Mouse (Mus musculus): ENCODE results near the gene Hyou1. TPM values are rescaled to one million over a fixed set of nuclear protein-coding genes. Genes with fewer than 3 reads are reported as not detected.
A peak's percentile ranks its signal among the peaks of the same experiment; 100 is the strongest.

Hyou1 gene
- polyA plus RNA-seq, 1 experiment, result 114 TPM

GRCm38 (mm10) chr9:44378153-44378730 is 1.0 kb upstream of the Hyou1 start:
- H3K9me3 ChIP-seq (replicated peaks; ENCODE audit: control insufficient read depth, insufficient read depth, low read length, poor library complexity, severe bottlenecking), result peaks cover 5% of the 10 kb centered on the region
- H3K4me1 ChIP-seq (ENCODE audit: control insufficient read depth, insufficient read depth, low read length), result peaks cover 2% of the 10 kb centered on the region
- no peak overlapping the region for H3K27ac ChIP-seq (ENCODE audit: insufficient read depth, low read length)
- TF ChIP-seq POLR2A (IDR thresholded peaks at IDR 0.05; ENCODE audit: insufficient read depth, low read length), result no peak
- no peak for TF ChIP-seq EP300 (IDR thresholded peaks at IDR 0.05; ENCODE audit: insufficient read depth, low read depth, low read length)
- TF ChIP-seq CTCF (IDR thresholded peaks at IDR 0.05; ENCODE audit: low read depth, low read length), result no peak
- H3K27me3 ChIP-seq (ENCODE audit: control insufficient read depth, insufficient read depth, low read length, poor library complexity, severe bottlenecking), result no peaks in the 10 kb centered on the region
- peak overlapping the region; percentile 92 for H3K4me3 ChIP-seq (ENCODE audit: low read depth, low read length)
- peak overlapping the region; percentile 92 for H3K9ac ChIP-seq (ENCODE audit: low read depth, poor library complexity, severe bottlenecking)
- peaks cover 21% of the 10 kb centered on the region for H3K36me3 ChIP-seq (ENCODE audit: control insufficient read depth, insufficient read depth, low read length, poor library complexity, severe bottlenecking)

GRCm38 (mm10) chr9:44379862-44380261 is 572 bp downstream of the Hyou1 start:
- Histone ChIP-seq H3K36me3 (ENCODE audit: control insufficient read depth, insufficient read depth, low read length, poor library complexity, severe bottlenecking) (peaks cover 29% of the 10 kb centered on the region), H3K27ac (ENCODE audit: insufficient read depth, low read length) (no peak overlapping the region), H3K9me3 (replicated peaks; ENCODE audit: control insufficient read depth, insufficient read depth, low read length, poor library complexity, severe bottlenecking) (peaks cover 5% of the 10 kb centered on the region), H3K4me3 (ENCODE audit: low read depth, low read length) (peak overlapping the region; percentile 76), H3K4me1 (ENCODE audit: control insufficient read depth, insufficient read depth, low read length) (peaks cover 2% of the 10 kb centered on the region), H3K27me3 (ENCODE audit: control insufficient read depth, insufficient read depth, low read length, poor library complexity, severe bottlenecking) (no peaks in the 10 kb centered on the region), H3K9ac (ENCODE audit: low read depth, poor library complexity, severe bottlenecking) (peak overlapping the region; percentile 77)
- TF ChIP-seq EP300 (IDR thresholded peaks at IDR 0.05; ENCODE audit: insufficient read depth, low read depth, low read length), result no peak
- TF ChIP-seq POLR2A (IDR thresholded peaks at IDR 0.05; ENCODE audit: insufficient read depth, low read length), result no peak
- TF ChIP-seq CTCF (IDR thresholded peaks at IDR 0.05; ENCODE audit: low read depth, low read length), result no peak

GRCm38 (mm10) chr9:44384596-44384995 is 5.3 kb downstream of the Hyou1 start:
- no peaks in the 10 kb centered on the region for H3K27me3 ChIP-seq (ENCODE audit: control insufficient read depth, insufficient read depth, low read length, poor library complexity, severe bottlenecking)
- no peaks in the 10 kb centered on the region for H3K9me3 ChIP-seq (replicated peaks; ENCODE audit: control insufficient read depth, insufficient read depth, low read length, poor library complexity, severe bottlenecking)
- no peak overlapping the region for H3K4me3 ChIP-seq (ENCODE audit: low read depth, low read length)
- H3K27ac ChIP-seq (ENCODE audit: insufficient read depth, low read length), result no peak overlapping the region
- no peak overlapping the region for H3K9ac ChIP-seq (ENCODE audit: low read depth, poor library complexity, severe bottlenecking)
- peaks cover 2% of the 10 kb centered on the region for H3K4me1 ChIP-seq (ENCODE audit: control insufficient read depth, insufficient read depth, low read length)
- H3K36me3 ChIP-seq (ENCODE audit: control insufficient read depth, insufficient read depth, low read length, poor library complexity, severe bottlenecking), result peaks cover 74% of the 10 kb centered on the region
- TF ChIP-seq EP300 (IDR thresholded peaks at IDR 0.05; ENCODE audit: insufficient read depth, low read depth, low read length), result no peak
- no peak for TF ChIP-seq POLR2A (IDR thresholded peaks at IDR 0.05; ENCODE audit: insufficient read depth, low read length)
- TF ChIP-seq CTCF (IDR thresholded peaks at IDR 0.05; ENCODE audit: low read depth, low read length), result no peak

- Histone ChIP-seq H3K4me1 (ENCODE audit: control insufficient read depth, insufficient read depth, low read length) (no peaks in the 10 kb centered on the region), H3K36me3 (ENCODE audit: control insufficient read depth, insufficient read depth, low read length, poor library complexity, severe bottlenecking) (peaks cover 79% of the 10 kb centered on the region), H3K9me3 (replicated peaks; ENCODE audit: control insufficient read depth, insufficient read depth, low read length, poor library complexity, severe bottlenecking) (no peaks in the 10 kb centered on the region), H3K27me3 (ENCODE audit: control insufficient read depth, insufficient read depth, low read length, poor library complexity, severe bottlenecking) (no peaks in the 10 kb centered on the region), H3K9ac (ENCODE audit: low read depth, poor library complexity, severe bottlenecking) (no peak overlapping the region), H3K27ac (ENCODE audit: insufficient read depth, low read length) (no peak overlapping the region), H3K4me3 (ENCODE audit: low read depth, low read length) (no peak overlapping the region)
- TF ChIP-seq EP300 (IDR thresholded peaks at IDR 0.05; ENCODE audit: insufficient read depth, low read depth, low read length) (no peak), POLR2A (IDR thresholded peaks at IDR 0.05; ENCODE audit: insufficient read depth, low read length) (no peak), CTCF (IDR thresholded peaks at IDR 0.05; ENCODE audit: low read depth, low read length) (no peak)
Observed at GRCm38 (mm10) chr9:44387221-44387620, 7.9 kb downstream of the Hyou1 start.

- Histone ChIP-seq H3K9me3 (replicated peaks; ENCODE audit: control insufficient read depth, insufficient read depth, low read length, poor library complexity, severe bottlenecking) (no peaks in the 10 kb centered on the region), H3K27ac (ENCODE audit: insufficient read depth, low read length) (no peak overlapping the region), H3K4me3 (ENCODE audit: low read depth, low read length) (no peak overlapping the region), H3K4me1 (ENCODE audit: control insufficient read depth, insufficient read depth, low read length) (no peaks in the 10 kb centered on the region), H3K9ac (ENCODE audit: low read depth, poor library complexity, severe bottlenecking) (no peak overlapping the region), H3K36me3 (ENCODE audit: control insufficient read depth, insufficient read depth, low read length, poor library complexity, severe bottlenecking) (peaks cover 63% of the 10 kb centered on the region), H3K27me3 (ENCODE audit: control insufficient read depth, insufficient read depth, low read length, poor library complexity, severe bottlenecking) (no peaks in the 10 kb centered on the region)
- peak; percentile 89 for TF ChIP-seq CTCF (IDR thresholded peaks at IDR 0.05; ENCODE audit: low read depth, low read length)
- no peak for TF ChIP-seq EP300 (IDR thresholded peaks at IDR 0.05; ENCODE audit: insufficient read depth, low read depth, low read length)
- no peak for TF ChIP-seq POLR2A (IDR thresholded peaks at IDR 0.05; ENCODE audit: insufficient read depth, low read length)
Observed at GRCm38 (mm10) chr9:44389273-44389672, 10.0 kb downstream of the Hyou1 start.

GRCm38 (mm10) chr9:44391466-44391865 is 12.2 kb downstream of the Hyou1 start:
- peaks cover 45% of the 10 kb centered on the region for H3K36me3 ChIP-seq (ENCODE audit: control insufficient read depth, insufficient read depth, low read length, poor library complexity, severe bottlenecking)
- no peak overlapping the region for H3K27ac ChIP-seq (ENCODE audit: insufficient read depth, low read length)
- no peaks in the 10 kb centered on the region for H3K9me3 ChIP-seq (replicated peaks; ENCODE audit: control insufficient read depth, insufficient read depth, low read length, poor library complexity, severe bottlenecking)
- H3K9ac ChIP-seq (ENCODE audit: low read depth, poor library complexity, severe bottlenecking), result no peak overlapping the region
- no peaks in the 10 kb centered on the region for H3K4me1 ChIP-seq (ENCODE audit: control insufficient read depth, insufficient read depth, low read length)
- H3K4me3 ChIP-seq (ENCODE audit: low read depth, low read length), result no peak overlapping the region
- H3K27me3 ChIP-seq (ENCODE audit: control insufficient read depth, insufficient read depth, low read length, poor library complexity, severe bottlenecking), result no peaks in the 10 kb centered on the region
- TF ChIP-seq POLR2A (IDR thresholded peaks at IDR 0.05; ENCODE audit: insufficient read depth, low read length), result no peak
- TF ChIP-seq EP300 (IDR thresholded peaks at IDR 0.05; ENCODE audit: insufficient read depth, low read depth, low read length), result no peak
- peak; percentile 70 for TF ChIP-seq CTCF (IDR thresholded peaks at IDR 0.05; ENCODE audit: low read depth, low read length)
